Mouse (Mus musculus) embryonic fibroblast, embryonic 13.5 days (primary cell): Measurements from ENCODE around the gene Fam229a.
"Not testable (repeated sequence)": the region's sequence is repeated elsewhere in the genome, so short reads cannot be mapped to it uniquely, and the experiment has no call there.

Experiments
- CTCF ChIP-seq: IDR thresholded peaks from 2 replicates; pipeline ENCODE4 v1.5.1; 2011; ENCODE audit warnings: mild to moderate bottlenecking, control low read depth, low read length, moderate library complexity, borderline replicate concordance; ENCODE audit not compliant: insufficient read depth
- POLR2A ChIP-seq: IDR thresholded peaks from 2 replicates; pipeline ENCODE4 v1.6.1; 2011; ENCODE audit warnings: low read depth, mild to moderate bottlenecking, control low read depth, low read length, moderate library complexity

- TF ChIP-seq CTCF, POLR2A: not testable (repeated sequence)
These were observed 33.7 kb upstream of the Fam229a start for GRCm38 (mm10) chr4:129457311-129457710.
